Mouse (Mus musculus): ENCODE results near the gene Rbak. TPM values are rescaled to one million over a fixed set of nuclear protein-coding genes. Genes with fewer than 3 reads are reported as not detected.

The Rbak gene
- 8.4 and 10.6 TPM in 2 replicates for polyA plus RNA-seq (2015; fragmentation: Nextera tagmentation; extraction: Ambion mirVana)

DNA sequence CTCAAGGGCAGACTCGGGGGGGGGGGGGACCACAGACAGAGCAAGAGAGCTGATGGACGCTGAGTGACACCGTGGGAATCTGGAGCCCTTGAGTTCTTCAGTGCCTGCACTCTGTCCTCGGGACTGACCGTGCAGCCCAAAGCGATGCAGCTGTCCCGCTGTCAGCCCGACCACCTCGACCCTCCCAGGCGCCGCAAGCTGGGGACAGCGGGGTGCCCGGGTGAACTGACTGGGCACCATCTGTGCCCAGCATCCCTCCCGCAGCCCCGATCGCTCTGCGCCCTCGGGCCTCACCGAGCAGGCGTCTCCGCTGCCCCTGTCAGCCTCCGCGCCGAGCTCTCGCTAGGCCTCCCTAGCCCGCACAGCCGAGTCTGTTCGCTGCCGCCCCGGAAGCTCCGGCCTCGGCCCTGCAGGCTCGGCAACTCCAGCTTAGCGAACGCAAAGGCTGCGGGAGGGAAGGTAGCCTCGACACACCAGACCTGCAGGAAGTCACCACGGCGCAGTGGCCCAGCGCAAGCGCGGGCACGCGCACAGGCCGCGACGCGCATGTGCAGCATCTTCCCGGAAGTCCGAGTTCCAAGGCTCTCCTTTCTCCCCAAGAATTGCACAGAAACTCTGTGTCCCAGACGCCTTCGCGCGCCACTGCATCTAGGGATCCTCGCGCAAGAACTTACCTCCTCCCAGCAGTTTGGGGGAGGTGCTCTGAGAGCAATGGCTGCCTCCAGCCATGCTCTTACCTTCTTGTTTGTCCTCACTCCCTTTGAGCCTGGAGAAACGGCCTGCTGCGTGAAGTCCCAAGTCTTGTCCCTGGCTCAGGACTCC lies at the start of gene Rbak, which contains the start of gene Spdye4b:
Rbak (minus strand) TSS at position 521 of the 822 bp plus-strand sequence.
Spdye4b (plus strand) TSS at position 763 of the 822 bp plus-strand sequence.

DNA sequence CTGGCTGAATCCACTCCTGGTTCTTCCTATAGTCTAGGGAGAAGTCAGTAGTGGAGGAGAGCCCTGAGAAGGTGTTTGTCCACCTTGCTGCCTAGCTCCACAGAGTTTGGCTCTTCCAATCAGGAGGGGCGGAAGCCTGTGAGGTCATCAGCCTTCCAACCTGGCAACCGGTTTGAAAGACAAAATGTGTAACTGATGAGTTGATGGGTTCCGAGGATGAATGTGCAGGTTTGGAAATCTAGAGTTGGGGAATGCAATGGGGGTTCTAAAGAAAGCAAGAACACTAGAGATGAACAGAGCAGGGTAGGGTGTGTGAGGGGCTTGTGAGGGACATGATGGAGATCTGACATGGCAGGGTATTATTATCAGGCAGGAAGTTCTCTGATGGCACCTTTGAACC lies 46.2 kb upstream of the Rbak start, which contains the start of gene Spdye4a:
Spdye4a (minus strand) TSS at position 101 of the 400 bp plus-strand sequence.

DNA sequence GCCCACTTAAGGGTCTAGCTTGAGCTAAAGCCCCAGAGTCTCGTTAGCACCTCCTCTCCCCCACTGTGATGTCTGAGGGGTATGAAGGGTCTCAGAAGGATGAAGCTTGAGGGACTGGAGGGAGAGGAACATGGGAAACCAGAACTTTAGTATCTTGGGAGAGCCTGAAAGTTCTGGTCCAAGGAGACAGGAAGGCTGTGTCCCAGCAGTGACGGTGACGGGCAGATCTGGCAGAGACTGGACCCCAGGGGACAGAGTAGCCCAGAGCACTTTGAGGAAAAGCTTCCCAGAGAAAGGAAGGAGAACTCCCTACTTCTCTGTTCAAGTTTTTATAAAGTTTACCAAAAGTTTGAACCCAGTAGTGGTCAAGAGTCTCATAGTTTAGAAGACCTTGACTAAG lies 33.1 kb downstream of the Rbak start, which contains the start of gene Olfr718-ps1:
Olfr718-ps1 (minus strand) TSS at position 101 of the 400 bp plus-strand sequence.

Small RNA genes lying within 50 kb of the gene (microRNA-seq; reads per million reads assigned to microRNA genes)
- not detected for gene Gm44405

Other genes with a start within 250 kb of the Rbak start
- 358 and 406 TPM in 2 replicates for gene Fscn1, start 220.4 kb downstream of the Rbak start, polyA plus RNA-seq (2015; fragmentation: Nextera tagmentation; extraction: Ambion mirVana)
- 23.8 and 24.7 TPM in 2 replicates for gene Rnf216, start 67.8 kb downstream of the Rbak start, polyA plus RNA-seq (2015; fragmentation: Nextera tagmentation; extraction: Ambion mirVana)
- gene Olfr718-ps1, start 33.2 kb downstream of the Rbak start, polyA plus RNA-seq (2015; fragmentation: Nextera tagmentation; extraction: Ambion mirVana) = not detected in 2 replicates
- gene Spdye4b, start 242 bp upstream of the Rbak start, polyA plus RNA-seq (2015; fragmentation: Nextera tagmentation; extraction: Ambion mirVana) = not detected in 2 replicates
- not detected in 2 replicates for gene Spdye4a, start 46.1 kb upstream of the Rbak start, polyA plus RNA-seq (2015; fragmentation: Nextera tagmentation; extraction: Ambion mirVana)
- 9.8 and 11.9 TPM in 2 replicates for gene Zfp12, start 54.4 kb upstream of the Rbak start, polyA plus RNA-seq (2015; fragmentation: Nextera tagmentation; extraction: Ambion mirVana)
- 6.9 and 7.9 TPM in 2 replicates for gene Zfp316, start 89.2 kb upstream of the Rbak start, polyA plus RNA-seq (2015; fragmentation: Nextera tagmentation; extraction: Ambion mirVana)
- gene Zfp853, start 112.8 kb upstream of the Rbak start, polyA plus RNA-seq (2015; fragmentation: Nextera tagmentation; extraction: Ambion mirVana) = 0.58 and 0.99 TPM in 2 replicates
- 19.9 and 21.3 TPM in 2 replicates for gene E130309D02Rik, start 134.6 kb upstream of the Rbak start, polyA plus RNA-seq (2015; fragmentation: Nextera tagmentation; extraction: Ambion mirVana)
- 84.5 and 88.7 TPM in 2 replicates for gene Zdhhc4, start 148.5 kb upstream of the Rbak start, polyA plus RNA-seq (2015; fragmentation: Nextera tagmentation; extraction: Ambion mirVana)
- 1.0 and 1.6 TPM in 2 replicates for gene Grid2ip, start 176.6 kb upstream of the Rbak start, polyA plus RNA-seq (2015; fragmentation: Nextera tagmentation; extraction: Ambion mirVana)
- 138 and 142 TPM in 2 replicates for gene Kdelr2, start 223.1 kb upstream of the Rbak start, polyA plus RNA-seq (2015; fragmentation: Nextera tagmentation; extraction: Ambion mirVana)

Data from neural tube, postnatal 0 days (tissue).